Mouse (Mus musculus): Measurements from ENCODE around the gene Pik3r5. TPM values are rescaled to one million over a fixed set of nuclear protein-coding genes. Genes with fewer than 3 reads are reported as not detected.

Pik3r5 gene
- polyA plus RNA-seq (2014; fragmentation: Illumina TruSeq; extraction: RNeasy Lipid Tissue Mini Kit (QIAGEN cat#74804); ENCODE audit: low read depth, low replicate concordance): 0.16 TPM

GRCm38 (mm10) chr11:68431699-68432360 is at the start of gene Pik3r5:
TSS of gene Pik3r5 (plus strand) at chr11:68432121.

DNA sequence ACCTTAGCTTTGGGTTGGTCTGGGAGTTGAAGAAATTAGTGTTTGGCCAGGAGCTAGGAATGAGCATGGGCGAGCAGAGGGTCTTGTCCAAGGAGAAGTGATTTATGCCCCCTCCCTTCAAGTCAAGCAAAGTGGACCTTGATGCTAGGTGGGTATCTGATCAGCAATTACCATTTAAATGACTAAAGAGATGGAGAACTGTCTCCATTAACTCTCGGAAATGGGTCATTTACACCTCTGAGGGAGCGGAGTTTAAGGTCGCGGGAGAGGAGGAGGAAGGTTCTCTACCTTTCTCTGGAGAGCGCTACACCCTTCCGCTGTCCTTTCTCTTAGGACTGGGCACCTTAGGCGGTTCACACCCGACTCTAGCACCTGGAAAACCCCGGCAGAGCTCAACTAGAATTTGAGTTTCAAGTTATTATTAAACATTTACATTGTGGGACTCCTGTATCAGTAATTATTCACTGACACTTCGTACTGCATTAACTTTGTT is 31.1 kb upstream of the Pik3r5 start, which contains the start of gene Ntn1:
TSS of gene Ntn1 (minus strand) at position 97 of the 493 bp plus-strand sequence.

GRCm38 (mm10) chr11:68502902-68503629 is 71.1 kb downstream of the Pik3r5 start, which contains the start of gene Pik3r6:
TSS of gene Pik3r6 (plus strand) at chr11:68503019.

Other genes starting within 250 kb of the Pik3r5 start
- gene Ntn1, start 31.3 kb upstream of the Pik3r5 start, polyA plus RNA-seq (2014; fragmentation: Illumina TruSeq; extraction: RNeasy Lipid Tissue Mini Kit (QIAGEN cat#74804); ENCODE audit: low read depth, low replicate concordance): 0.74 TPM
- gene Pik3r6, start 70.9 kb downstream of the Pik3r5 start, polyA plus RNA-seq (2014; fragmentation: Illumina TruSeq; extraction: RNeasy Lipid Tissue Mini Kit (QIAGEN cat#74804); ENCODE audit: low read depth, low replicate concordance): 0.48 TPM
- gene Mfsd6l, start 124.1 kb downstream of the Pik3r5 start, polyA plus RNA-seq (2014; fragmentation: Illumina TruSeq; extraction: RNeasy Lipid Tissue Mini Kit (QIAGEN cat#74804); ENCODE audit: low read depth, low replicate concordance): not detected
- not detected for gene Ccdc42, start 154.9 kb downstream of the Pik3r5 start, polyA plus RNA-seq (2014; fragmentation: Illumina TruSeq; extraction: RNeasy Lipid Tissue Mini Kit (QIAGEN cat#74804); ENCODE audit: low read depth, low replicate concordance)